Mouse (Mus musculus) megakaryocyte, embryonic 14.5 days (primary cell): ENCODE measurements around the gene Entpd5. TPM values are rescaled to one million over a fixed set of nuclear protein-coding genes. Genes with fewer than 3 reads are reported as not detected.

ENCODE experiments used
- H3K27me3 ChIP-seq: replicated peaks from 2 replicates; pipeline ENCODE3; 2012; ENCODE audit warnings: inconsistent platforms
- H3K36me3 ChIP-seq: replicated peaks from 2 replicates; pipeline ENCODE3; 2012; ENCODE audit warnings: low read length, inconsistent platforms, mixed read lengths
- H3K4me1 ChIP-seq: 2 replicates; pipeline ENCODE4 v1.6.1; 2012; ENCODE audit warnings: inconsistent platforms
- H3K4me3 ChIP-seq: replicated peaks from 2 replicates; pipeline ENCODE3; 2012; ENCODE audit warnings: moderate library complexity, mild to moderate bottlenecking, inconsistent platforms
- H3K9me3 ChIP-seq: 2 replicates; pipeline ENCODE4 v1.6.1; 2012; ENCODE audit warnings: inconsistent platforms
- FLI1 ChIP-seq: IDR thresholded peaks from 2 replicates; pipeline ENCODE4 v1.6.1; 2012; ENCODE audit warnings: low read length, inconsistent platforms, mixed read lengths
- GATA1 ChIP-seq: IDR thresholded peaks from 3 replicates; pipeline ENCODE4 v1.6.1; 2012; ENCODE audit warnings: mixed read lengths, low read length, inconsistent platforms, borderline replicate concordance
- polyA plus RNA-seq: library from polyadenylated mRNA; stranded (reverse); fragments of >175 nt; gene quantifications from 2 replicates; pipeline ENCODE4 v1.2.3, GENCODE M21; 2012; ENCODE audit warnings: low replicate concordance; ENCODE audit not compliant: insufficient read depth

The Entpd5 gene
- polyA plus RNA-seq, 1 experiment: 0.83 TPM

DNA sequence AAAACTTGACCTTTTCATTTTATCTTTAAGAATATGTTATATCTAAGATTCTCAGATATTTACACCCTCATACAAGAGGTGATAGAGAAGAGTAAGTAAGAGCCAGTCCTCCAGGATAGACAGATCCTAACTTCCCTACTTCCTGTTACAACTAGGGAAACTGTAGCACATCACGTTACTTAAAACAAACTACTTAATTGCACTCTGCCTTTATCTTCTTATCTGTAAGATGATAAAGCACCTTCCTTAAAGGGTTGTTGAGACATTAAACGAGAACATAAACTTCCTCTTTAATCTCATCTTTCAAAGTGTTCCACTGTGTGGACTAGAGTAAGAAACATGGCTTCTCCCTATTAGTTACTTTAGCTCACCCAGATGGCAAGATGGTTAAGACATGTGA, 29.9 kb upstream of the Entpd5 start:
- Histone ChIP-seq H3K27me3 (no peaks in the 10 kb centered on the region), H3K4me3 (no peak overlapping the region), H3K36me3 (peaks cover 47% of the 10 kb centered on the region), H3K9me3 (peaks cover 17% of the 10 kb centered on the region), H3K4me1 (no peaks in the 10 kb centered on the region)
- TF ChIP-seq GATA1 (no peak), FLI1 (no peak)

- no peak for TF ChIP-seq GATA1
- TF ChIP-seq FLI1: no peak
- H3K27me3 ChIP-seq: no peaks in the 10 kb centered on the region
- no peak overlapping the region for H3K4me3 ChIP-seq
- H3K9me3 ChIP-seq: no peaks in the 10 kb centered on the region
- H3K36me3 ChIP-seq: peaks cover 37% of the 10 kb centered on the region
- H3K4me1 ChIP-seq: peaks cover 3% of the 10 kb centered on the region; the same call in 1 of the 2 replicates
Measured at GRCm38 (mm10) chr12:84429825-84430224, 21.0 kb upstream of the Entpd5 start.

DNA sequence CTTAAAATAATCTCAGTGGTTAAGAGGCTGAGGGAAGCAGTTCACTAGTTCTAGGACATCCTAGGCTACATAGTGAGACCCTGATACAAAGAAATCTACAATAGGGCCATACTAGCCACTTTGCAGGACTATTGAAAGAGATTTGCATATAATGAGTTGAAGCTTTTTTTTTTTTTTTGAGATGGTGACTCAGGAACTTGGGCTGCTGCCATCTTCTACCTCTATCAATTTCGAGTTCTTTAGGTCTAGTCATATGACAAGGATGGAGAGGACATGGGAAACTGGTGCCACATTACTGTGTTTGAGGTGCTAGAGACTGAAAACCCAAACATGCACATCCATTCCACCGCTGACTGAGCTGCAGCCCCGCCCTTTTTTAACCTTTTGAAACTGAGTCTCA, 15.2 kb upstream of the Entpd5 start:
- no peaks in the 10 kb centered on the region for H3K27me3 ChIP-seq
- peaks cover 4% of the 10 kb centered on the region for H3K36me3 ChIP-seq
- no peak overlapping the region for H3K4me3 ChIP-seq
- TF ChIP-seq FLI1 (no peak), GATA1 (no peak)
- no peaks in the 10 kb centered on the region for H3K9me3 ChIP-seq
- H3K4me1 ChIP-seq: peaks cover 27% of the 10 kb centered on the region

GRCm38 (mm10) chr12:84417605-84417922, 8.7 kb upstream of the Entpd5 start:
- H3K36me3 ChIP-seq: peaks cover under 1% of the 10 kb centered on the region
- H3K9me3 ChIP-seq: no peaks in the 10 kb centered on the region
- H3K4me3 ChIP-seq: peak overlapping the region; percentile 95
- H3K27me3 ChIP-seq: no peaks in the 10 kb centered on the region
- no peak for TF ChIP-seq FLI1
- no peak for TF ChIP-seq GATA1
- peaks cover 12% of the 10 kb centered on the region for H3K4me1 ChIP-seq

DNA sequence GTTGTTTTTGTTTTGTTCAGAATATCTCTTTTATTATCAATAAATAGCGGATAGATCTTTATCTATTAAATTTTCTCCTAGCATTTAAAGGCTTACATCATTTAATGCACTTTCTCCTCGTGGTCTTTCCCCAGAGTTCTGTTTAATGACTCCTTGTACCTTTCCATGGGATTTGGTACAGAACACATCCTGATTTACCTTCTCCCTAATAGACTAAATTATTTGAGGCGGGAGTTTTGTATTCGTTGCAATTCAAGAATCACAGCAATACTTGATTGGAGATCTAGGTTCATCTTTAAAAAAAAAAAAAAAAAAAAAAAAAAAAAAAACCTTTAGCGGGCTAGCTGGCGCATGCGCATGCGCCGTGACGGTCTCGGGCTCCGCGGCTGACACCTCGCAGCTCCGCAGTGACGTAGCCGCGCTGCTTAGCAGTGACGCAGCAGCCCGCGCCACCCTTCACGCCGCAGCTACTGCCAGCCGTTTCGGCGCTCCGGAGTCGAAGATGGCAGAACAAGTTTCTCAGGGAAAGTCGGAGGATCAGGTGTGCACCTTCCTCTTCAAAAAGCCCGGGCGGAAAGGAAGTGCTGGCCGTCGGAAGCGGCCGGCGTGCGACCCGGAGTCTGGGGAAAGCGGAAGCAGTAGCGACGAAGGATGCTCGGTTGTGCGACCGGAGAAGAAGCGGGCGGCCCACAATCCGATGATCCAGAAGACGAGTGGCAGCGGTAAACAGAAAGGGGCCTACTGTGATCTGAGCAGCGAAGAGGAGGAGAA, 8.2 kb upstream of the Entpd5 start, which contains the start of gene Rnf113a2:
Rnf113a2 (plus strand) TSS at position 363 of the 771 bp plus-strand sequence.
- Histone ChIP-seq H3K4me1 (peaks cover 9% of the 10 kb centered on the region), H3K36me3 (no peaks in the 10 kb centered on the region), H3K9me3 (no peaks in the 10 kb centered on the region), H3K27me3 (no peaks in the 10 kb centered on the region), H3K4me3 (peak within 1 kb of the TSS; percentile 95)
- no peak for TF ChIP-seq GATA1
- TF ChIP-seq FLI1: no peak

- no peaks in the 10 kb centered on the region for H3K27me3 ChIP-seq
- H3K4me3 ChIP-seq: peak overlapping the region; percentile 97
- H3K4me1 ChIP-seq: peaks cover 14% of the 10 kb centered on the region
- H3K36me3 ChIP-seq: no peaks in the 10 kb centered on the region
- no peak for TF ChIP-seq GATA1
- TF ChIP-seq FLI1: no peak
- no peaks in the 10 kb centered on the region; the same call in 1 of the 2 replicates for H3K9me3 ChIP-seq
Measured at GRCm38 (mm10) chr12:84407874-84408818, 683 bp downstream of the Entpd5 start.

- Histone ChIP-seq H3K36me3 (no peaks in the 10 kb centered on the region), H3K9me3 (no peaks in the 10 kb centered on the region; the same call in 1 of the 2 replicates), H3K27me3 (no peaks in the 10 kb centered on the region), H3K4me1 (peaks cover 14% of the 10 kb centered on the region), H3K4me3 (no peak overlapping the region)
- TF ChIP-seq GATA1 (no peak), FLI1 (no peak)
Measured at GRCm38 (mm10) chr12:84407259-84407658, 1.6 kb downstream of the Entpd5 start.

DNA sequence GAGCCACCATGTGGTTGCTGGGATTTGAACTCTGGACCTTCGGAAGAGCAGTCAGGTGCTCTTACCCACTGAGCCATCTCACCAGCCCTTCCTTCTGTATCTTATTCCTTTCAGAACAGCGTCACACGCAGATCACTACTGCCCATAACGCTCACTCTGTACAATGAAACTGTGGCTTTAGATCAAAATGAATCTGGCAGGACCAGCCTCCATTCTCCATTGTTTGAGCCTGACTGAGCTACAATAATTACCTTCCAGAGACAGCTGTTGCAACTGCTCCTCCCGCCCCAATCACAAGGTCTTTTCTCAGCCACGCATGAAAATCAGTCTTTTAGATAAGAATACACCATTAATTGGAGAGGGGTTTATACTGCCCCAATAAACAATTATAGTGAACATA, 4.3 kb downstream of the Entpd5 start:
- Histone ChIP-seq H3K4me1 (peaks cover 25% of the 10 kb centered on the region), H3K4me3 (no peak overlapping the region), H3K27me3 (no peaks in the 10 kb centered on the region), H3K36me3 (no peaks in the 10 kb centered on the region), H3K9me3 (no peaks in the 10 kb centered on the region; the same call in 1 of the 2 replicates)
- TF ChIP-seq FLI1 (no peak), GATA1 (no peak)

- H3K27me3 ChIP-seq: no peaks in the 10 kb centered on the region
- no peaks in the 10 kb centered on the region for H3K36me3 ChIP-seq
- TF ChIP-seq GATA1: no peak
- TF ChIP-seq FLI1: no peak
- peaks cover 21% of the 10 kb centered on the region for H3K4me1 ChIP-seq
- H3K9me3 ChIP-seq: no peaks in the 10 kb centered on the region; the same call in 1 of the 2 replicates
- no peak overlapping the region for H3K4me3 ChIP-seq
Measured at GRCm38 (mm10) chr12:84402923-84403322, 5.9 kb downstream of the Entpd5 start.

DNA sequence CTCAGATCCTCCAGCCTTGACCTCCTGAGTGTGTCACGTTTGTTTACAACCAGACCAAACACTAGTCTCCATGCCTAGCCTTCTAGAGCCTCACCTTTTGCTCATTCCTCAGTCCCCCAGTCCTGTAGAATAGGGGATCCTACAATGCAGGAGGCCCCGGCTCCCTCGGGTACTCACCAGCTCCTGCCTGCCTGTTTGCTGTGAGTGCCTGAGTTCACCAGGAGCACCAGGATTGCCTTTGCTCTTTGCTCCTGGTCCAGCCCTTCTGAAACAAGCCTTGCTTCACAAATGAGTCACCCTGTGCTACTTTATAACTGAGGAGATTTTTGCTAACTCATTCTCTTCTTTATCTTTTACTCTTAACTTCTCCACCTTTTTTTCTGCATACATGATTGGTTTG, 8.2 kb downstream of the Entpd5 start:
- TF ChIP-seq FLI1: no peak
- no peak for TF ChIP-seq GATA1
- Histone ChIP-seq H3K4me3 (no peak overlapping the region), H3K4me1 (peaks cover 17% of the 10 kb centered on the region), H3K9me3 (no peaks in the 10 kb centered on the region; the same call in 1 of the 2 replicates), H3K27me3 (no peaks in the 10 kb centered on the region), H3K36me3 (no peaks in the 10 kb centered on the region)

DNA sequence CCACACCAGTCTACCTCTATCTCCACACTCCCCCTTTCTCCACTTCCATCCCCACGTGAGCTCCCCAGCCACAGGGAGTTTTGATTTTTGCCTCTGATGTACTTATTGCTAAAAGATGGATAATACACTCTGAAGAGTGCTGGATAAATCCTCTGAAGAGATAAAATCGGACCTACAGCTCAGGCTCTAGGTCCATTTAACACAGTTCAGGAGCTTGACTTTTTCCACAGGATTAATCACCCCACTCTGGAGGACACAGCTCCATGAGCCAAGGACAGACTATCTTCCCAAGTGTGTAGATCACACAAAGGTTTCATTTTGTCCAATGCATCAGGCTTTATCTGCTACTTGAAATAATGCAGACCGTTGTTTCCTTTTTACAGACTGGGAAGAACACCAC, 8.8 kb downstream of the Entpd5 start:
- Histone ChIP-seq H3K36me3 (no peaks in the 10 kb centered on the region), H3K27me3 (no peaks in the 10 kb centered on the region), H3K9me3 (no peaks in the 10 kb centered on the region), H3K4me3 (peak overlapping the region; percentile 28), H3K4me1 (peaks cover 17% of the 10 kb centered on the region)
- TF ChIP-seq GATA1 (no peak), FLI1 (no peak)
